Mouse (Mus musculus): ENCODE measurements at regions not wholly inside any gene's neighbourhood (a gene's known extent, or its start where the extent isn't known, plus 50 kb on each side); places are given as distances from the start of the nearest gene placed in this dataset.
"Not testable (repeated sequence)": the region's sequence is repeated elsewhere in the genome, so short reads cannot be mapped to it uniquely, and the experiment has no call there.

DNA sequence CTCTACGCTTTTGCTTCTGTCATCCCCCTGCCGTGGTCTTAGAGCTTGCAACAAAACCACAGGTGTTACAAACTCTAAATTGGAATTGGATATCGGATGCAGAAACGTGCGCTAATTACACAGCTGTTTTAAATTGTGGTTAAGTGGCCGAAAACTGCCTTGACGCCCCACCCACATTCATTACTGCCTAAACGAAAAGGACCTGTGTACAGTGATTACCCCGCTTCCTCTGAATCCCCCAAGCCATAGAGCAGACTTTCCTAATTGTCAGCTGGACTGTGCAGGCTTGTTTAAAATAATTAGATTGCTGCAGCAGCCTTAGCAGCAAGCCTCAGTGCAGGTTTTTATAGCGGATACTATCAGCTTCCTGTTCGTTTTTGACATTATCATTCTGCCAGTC, 94.7 kb downstream of the Cxxc4 start:
- peak overlapping the region; percentile 52 for H3K27ac ChIP-seq
- H3K4me3 ChIP-seq, result peak overlapping the region; percentile 13
- H3K9me3 ChIP-seq (replicated peaks), result no peaks in the 10 kb centered on the region
- H3K9ac ChIP-seq, result no peak overlapping the region
- peaks cover 5% of the 10 kb centered on the region for H3K4me1 ChIP-seq
- 53% methylated on average over 11 of the region's 11 CpGs for WGBS
- peak overlapping the region; percentile 39 for H3K4me2 ChIP-seq (replicated peaks)
- ATAC-seq (ENCODE audit: low FRiP score), result peak; percentile 68; the same call in 1 of the 2 replicates
- no peaks in the 10 kb centered on the region for H3K36me3 ChIP-seq
- no peaks in the 10 kb centered on the region for H3K27me3 ChIP-seq

DNA sequence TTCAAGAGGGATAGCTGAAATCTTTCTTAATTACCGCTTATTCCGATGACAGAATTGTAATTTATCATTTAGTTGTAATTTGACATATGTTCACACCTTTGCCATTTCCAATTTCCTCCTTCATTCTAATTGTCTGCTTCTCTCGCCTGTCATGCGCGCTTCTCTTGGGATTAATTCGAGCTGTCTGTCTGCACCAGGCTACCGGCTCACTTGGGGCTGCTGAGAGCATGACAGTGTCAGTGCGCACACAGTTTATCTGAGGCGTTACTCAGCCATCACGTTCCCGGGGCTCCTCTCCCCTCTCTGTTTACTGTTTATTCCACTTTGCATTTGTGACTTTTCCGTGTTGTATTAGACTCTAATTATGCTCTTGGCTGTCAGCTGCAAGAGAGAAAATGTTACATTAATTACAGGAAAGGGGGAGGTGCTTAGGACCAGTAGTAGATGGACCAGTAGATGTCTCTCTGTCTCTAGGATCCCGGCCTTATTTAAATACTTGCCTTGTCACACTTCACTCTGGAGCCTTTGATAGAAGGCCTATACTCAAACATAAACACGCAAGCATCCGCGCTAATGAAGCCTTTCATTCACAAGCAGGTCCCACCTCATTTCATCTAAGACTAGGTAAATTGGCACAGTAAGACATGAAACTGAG, 95.3 kb downstream of the Cxxc4 start:
- peak overlapping the region; percentile 13 for H3K4me3 ChIP-seq
- H3K9ac ChIP-seq, result no peak overlapping the region
- peak overlapping the region; percentile 39 for H3K4me2 ChIP-seq (replicated peaks)
- peaks cover 5% of the 10 kb centered on the region for H3K4me1 ChIP-seq
- H3K9me3 ChIP-seq (replicated peaks), result no peaks in the 10 kb centered on the region
- H3K27ac ChIP-seq, result peak overlapping the region; percentile 52
- peak; percentile 90 for ATAC-seq (ENCODE audit: low FRiP score)
- WGBS, result 40% methylated on average over 16 of the region's 16 CpGs
- H3K27me3 ChIP-seq, result no peaks in the 10 kb centered on the region
- no peaks in the 10 kb centered on the region for H3K36me3 ChIP-seq

DNA sequence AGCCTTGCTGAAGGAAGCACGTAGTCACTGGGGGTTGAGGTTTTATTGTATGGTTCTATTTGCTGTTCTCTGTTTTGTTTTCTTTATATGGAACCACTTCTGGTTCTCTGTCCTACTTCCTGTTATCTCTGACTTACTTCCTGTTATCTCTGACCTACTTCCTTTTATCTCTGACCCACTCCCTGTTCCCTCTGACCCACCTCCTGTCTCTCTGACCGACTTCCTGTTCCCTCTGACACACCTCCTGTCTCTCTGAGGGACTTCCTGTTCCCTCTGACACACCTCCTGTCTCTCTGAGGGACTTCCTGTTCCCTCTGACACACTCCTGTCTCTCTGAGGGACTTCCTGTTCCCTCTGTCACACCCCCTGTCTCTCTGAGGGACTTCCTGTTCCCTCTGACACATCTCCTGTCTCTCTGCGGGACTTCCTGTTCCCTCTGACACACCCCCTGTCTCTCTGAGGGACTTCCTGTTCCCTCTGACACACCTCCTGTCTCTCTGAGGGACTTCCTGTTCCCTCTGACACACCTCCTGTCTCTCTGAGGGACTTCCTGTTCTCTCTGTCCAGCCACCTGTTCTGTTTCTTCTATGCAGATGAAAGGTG, 102.9 kb downstream of the Cxxc4 start:
- 91% methylated on average over 3 of the region's 3 CpGs for WGBS
- not testable (repeated sequence) for H3K36me3 ChIP-seq; H3K9ac ChIP-seq; H3K27ac ChIP-seq; H3K4me3 ChIP-seq; ATAC-seq (ENCODE audit: low FRiP score); H3K9me3 ChIP-seq (replicated peaks); H3K4me2 ChIP-seq (replicated peaks); H3K4me1 ChIP-seq; H3K27me3 ChIP-seq

DNA sequence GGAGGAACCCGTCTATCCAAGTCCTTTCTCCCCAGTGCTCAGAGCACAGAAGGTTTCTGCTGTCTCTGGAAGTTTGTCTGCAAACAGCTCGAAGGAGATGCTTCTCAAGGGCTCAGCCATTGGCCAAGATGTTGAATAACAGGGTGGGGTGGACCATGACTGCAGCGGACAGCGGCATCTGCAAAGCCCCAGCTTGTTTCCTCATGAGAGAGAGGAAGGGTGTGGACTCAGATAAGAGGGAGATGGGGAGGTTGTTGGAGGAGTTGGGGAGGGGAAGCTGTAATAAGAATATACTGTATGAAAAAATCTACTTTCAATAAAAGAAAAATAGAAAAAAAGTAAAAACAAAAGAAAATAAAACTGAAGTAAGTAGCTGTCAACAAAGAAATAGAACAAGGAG, 129.7 kb downstream of the Cxxc4 start:
- WGBS, result 79% methylated on average over 4 of the region's 4 CpGs
- ATAC-seq (ENCODE audit: low FRiP score), result no peak
- H3K4me1 ChIP-seq, result peaks cover 8% of the 10 kb centered on the region
- no peak overlapping the region for H3K4me3 ChIP-seq
- H3K27ac ChIP-seq, result no peak overlapping the region
- H3K9me3 ChIP-seq (replicated peaks), result no peaks in the 10 kb centered on the region
- H3K36me3 ChIP-seq, result no peaks in the 10 kb centered on the region
- no peak overlapping the region for H3K9ac ChIP-seq
- no peak overlapping the region for H3K4me2 ChIP-seq (replicated peaks)
- no peaks in the 10 kb centered on the region for H3K27me3 ChIP-seq

DNA sequence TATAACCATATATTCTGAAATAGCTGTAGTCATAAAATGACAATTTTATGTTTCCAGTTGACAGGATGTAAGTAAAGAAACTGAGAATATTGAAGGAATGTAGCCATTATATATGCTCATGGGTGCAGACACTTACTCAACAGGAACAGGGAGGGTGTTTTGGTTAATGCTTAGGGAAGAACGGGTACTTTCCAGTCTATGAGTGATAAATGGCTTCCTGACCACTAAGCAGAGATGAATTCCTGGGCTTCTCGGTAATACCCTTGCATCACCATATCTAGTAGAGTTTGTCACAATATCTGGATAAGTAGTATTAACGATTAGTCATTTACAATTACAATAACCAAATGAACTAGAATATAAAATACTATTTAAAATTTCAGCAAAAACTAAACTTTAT, 130.5 kb downstream of the Cxxc4 start:
- H3K9ac ChIP-seq, result no peak overlapping the region
- H3K4me3 ChIP-seq, result no peak overlapping the region
- H3K27ac ChIP-seq, result no peak overlapping the region
- no peaks in the 10 kb centered on the region for H3K36me3 ChIP-seq
- H3K9me3 ChIP-seq (replicated peaks), result no peaks in the 10 kb centered on the region
- WGBS, result 82% methylated on average over 3 of the region's 3 CpGs
- no peak for ATAC-seq (ENCODE audit: low FRiP score)
- no peak overlapping the region for H3K4me2 ChIP-seq (replicated peaks)
- peaks cover 8% of the 10 kb centered on the region for H3K4me1 ChIP-seq
- no peaks in the 10 kb centered on the region for H3K27me3 ChIP-seq

DNA sequence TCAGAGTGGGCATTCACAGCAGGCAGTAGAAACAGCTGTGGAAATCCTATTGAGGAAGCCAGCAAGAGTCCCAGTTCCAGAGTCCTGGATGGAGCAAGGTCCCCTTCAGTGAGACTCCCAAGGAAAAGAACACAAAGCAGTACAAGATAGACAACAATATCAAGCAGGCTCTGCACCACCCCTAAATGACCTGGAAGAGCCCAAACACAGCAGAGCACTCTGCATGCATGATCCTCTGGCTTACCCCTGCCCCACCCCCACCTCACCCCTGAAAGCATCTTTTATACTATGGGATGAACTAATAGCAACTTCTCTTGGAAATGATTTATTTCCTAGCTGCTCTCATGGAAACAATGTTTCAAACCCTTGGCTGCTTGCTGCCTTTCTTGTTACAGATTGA, 132.3 kb downstream of the Cxxc4 start:
- Histone ChIP-seq H3K27me3 (no peaks in the 10 kb centered on the region), H3K4me1 (peaks cover 8% of the 10 kb centered on the region), H3K36me3 (no peaks in the 10 kb centered on the region), H3K9ac (no peak overlapping the region), H3K9me3 (replicated peaks) (no peaks in the 10 kb centered on the region), H3K4me3 (no peak overlapping the region), H3K4me2 (replicated peaks) (no peak overlapping the region), H3K27ac (no peak overlapping the region)
- ATAC-seq (ENCODE audit: low FRiP score), result no peak

DNA sequence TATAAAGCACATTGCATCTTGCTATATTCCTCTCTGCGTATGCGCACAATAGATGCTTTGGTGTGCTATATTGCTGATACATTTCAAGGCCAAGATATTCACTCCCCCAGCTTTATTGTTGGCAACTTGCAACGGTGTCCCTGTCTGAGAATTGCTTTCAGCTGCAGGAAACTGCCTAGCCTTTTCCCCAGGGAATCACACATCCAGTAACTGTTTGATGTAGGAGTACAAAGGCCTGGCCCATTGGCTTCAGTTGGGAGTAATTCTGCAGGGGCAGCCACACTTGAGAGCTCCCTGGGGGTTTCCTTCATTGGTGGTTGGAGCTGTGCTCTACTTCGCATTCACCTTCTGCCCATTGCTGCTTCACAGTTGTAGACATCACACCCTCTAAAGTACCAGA, 132.8 kb downstream of the Cxxc4 start:
- H3K4me2 ChIP-seq (replicated peaks), result no peak overlapping the region
- no peak overlapping the region for H3K9ac ChIP-seq
- H3K4me1 ChIP-seq, result peaks cover 8% of the 10 kb centered on the region
- H3K9me3 ChIP-seq (replicated peaks), result no peaks in the 10 kb centered on the region
- H3K36me3 ChIP-seq, result no peaks in the 10 kb centered on the region
- no peak overlapping the region for H3K4me3 ChIP-seq
- no peak overlapping the region for H3K27ac ChIP-seq
- peak; percentile 38; the same call in 1 of the 2 replicates for ATAC-seq (ENCODE audit: low FRiP score)
- no peaks in the 10 kb centered on the region for H3K27me3 ChIP-seq
- WGBS, result 51% methylated on average over 4 of the region's 4 CpGs

DNA sequence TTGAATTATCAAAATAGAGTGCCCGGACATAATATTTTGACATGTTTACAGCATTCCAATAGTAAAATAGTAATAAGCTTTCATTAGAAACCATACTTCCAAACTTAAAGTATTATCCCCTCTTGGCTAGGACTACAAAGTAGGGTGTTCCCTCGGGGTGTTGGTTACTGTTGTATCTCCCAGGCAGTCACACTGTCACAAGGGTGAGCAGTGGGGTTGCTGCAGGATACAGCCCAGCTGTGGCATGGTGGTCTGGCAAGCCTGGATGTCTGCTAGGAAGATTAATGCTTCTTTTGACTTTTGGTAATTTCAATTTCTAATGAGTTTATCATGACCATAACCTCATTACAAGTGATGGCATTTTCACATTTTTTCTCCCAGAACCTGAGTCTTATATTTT, 143.3 kb downstream of the Cxxc4 start:
- H3K27me3 ChIP-seq, result no peaks in the 10 kb centered on the region
- no peaks in the 10 kb centered on the region for H3K9me3 ChIP-seq (replicated peaks)
- H3K9ac ChIP-seq, result no peak overlapping the region
- H3K4me3 ChIP-seq, result no peak overlapping the region
- no peak overlapping the region for H3K4me2 ChIP-seq (replicated peaks)
- H3K4me1 ChIP-seq, result no peaks in the 10 kb centered on the region
- H3K36me3 ChIP-seq, result no peaks in the 10 kb centered on the region
- ATAC-seq (ENCODE audit: low FRiP score), result no peak
- H3K27ac ChIP-seq, result no peak overlapping the region
- WGBS, result 72% methylated on average over 2 of the region's 2 CpGs

DNA sequence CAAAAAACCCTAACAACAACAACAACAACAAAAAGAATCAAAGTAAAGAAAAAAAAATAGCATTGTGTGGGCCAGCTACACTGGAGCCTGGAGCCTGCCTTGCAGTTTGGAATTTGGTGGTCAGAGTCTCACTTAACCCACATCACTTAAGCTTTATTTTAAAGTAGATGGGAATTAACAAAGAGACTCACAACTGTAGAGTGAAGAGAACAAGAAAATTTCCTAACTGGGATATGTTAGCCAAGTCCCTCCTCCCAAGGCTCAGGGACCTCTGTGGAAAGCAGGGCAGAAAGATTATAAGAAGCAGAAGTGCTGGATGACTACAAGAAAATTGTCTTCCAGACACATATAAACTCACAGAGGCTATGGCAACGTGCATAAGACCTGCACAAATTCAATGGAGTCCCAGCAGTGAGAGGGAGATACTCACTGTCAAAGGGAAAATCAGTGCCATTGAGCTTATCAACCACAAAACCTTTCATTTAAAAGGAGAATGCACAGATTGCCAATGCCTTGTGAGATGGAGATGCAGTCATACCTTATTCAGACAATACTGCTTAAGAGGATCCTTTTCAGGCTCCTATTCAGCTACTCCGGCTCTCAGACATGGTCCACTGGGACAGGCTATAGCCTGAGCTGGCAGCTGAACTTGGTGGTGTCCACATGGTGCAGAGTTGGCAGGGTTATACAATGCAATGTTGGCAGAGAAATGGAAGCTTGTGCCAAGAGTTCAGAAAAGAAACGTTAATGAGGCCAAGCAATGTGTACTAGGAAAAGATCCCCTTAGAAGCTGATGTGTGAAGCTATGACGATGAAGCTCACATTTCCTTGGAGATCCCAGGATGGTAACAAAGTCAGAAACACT, 154.4 kb downstream of the Cxxc4 start:
- WGBS, result 81% methylated on average over 4 of the region's 4 CpGs
- no peak overlapping the region for H3K9ac ChIP-seq
- H3K4me3 ChIP-seq, result no peak overlapping the region
- no peak overlapping the region for H3K4me2 ChIP-seq (replicated peaks)
- no peaks in the 10 kb centered on the region for H3K4me1 ChIP-seq
- ATAC-seq (ENCODE audit: low FRiP score), result no peak
- no peaks in the 10 kb centered on the region for H3K27me3 ChIP-seq
- no peaks in the 10 kb centered on the region for H3K9me3 ChIP-seq (replicated peaks)
- H3K36me3 ChIP-seq, result no peaks in the 10 kb centered on the region
- H3K27ac ChIP-seq, result no peak overlapping the region

DNA sequence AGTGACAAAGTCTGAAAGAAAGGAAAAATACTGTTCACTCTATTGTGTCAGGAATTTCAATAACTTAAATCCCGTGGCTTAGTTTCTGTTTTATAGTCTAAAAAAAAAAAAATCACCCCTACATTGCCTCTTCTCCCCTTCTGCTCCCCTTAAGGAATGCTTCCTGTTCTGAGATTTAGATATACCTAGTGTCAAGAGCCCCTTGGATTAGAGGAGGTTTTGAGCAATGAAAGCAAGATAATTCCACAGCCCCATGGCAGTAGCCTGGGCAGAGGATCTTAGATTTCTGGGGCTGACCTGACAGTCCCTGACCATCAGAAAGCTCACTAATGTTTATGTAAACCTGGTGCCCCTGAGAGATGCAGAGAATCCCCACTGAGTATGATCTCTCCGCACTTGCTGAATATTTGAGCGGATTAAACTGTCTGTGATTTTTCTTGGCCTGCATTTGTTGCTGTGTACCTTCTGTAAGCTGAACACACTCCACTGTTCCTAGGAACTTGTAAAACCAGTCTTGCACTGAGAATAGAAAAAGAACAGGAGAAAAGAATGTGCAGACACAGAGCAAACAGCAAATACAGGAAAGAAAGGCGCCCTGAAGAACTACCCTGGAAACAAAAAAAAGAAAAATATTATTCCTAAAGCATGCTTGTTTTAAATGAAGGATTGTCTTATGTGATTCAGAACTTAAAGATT, 164.3 kb downstream of the Cxxc4 start:
- no peak overlapping the region for H3K9ac ChIP-seq
- H3K36me3 ChIP-seq, result no peaks in the 10 kb centered on the region
- H3K4me1 ChIP-seq, result no peaks in the 10 kb centered on the region
- ATAC-seq (ENCODE audit: low FRiP score), result no peak
- H3K4me2 ChIP-seq (replicated peaks), result no peak overlapping the region
- WGBS, result 49% methylated on average over 4 of the region's 4 CpGs
- no peak overlapping the region for H3K4me3 ChIP-seq
- H3K27me3 ChIP-seq, result no peaks in the 10 kb centered on the region
- H3K9me3 ChIP-seq (replicated peaks), result no peaks in the 10 kb centered on the region
- H3K27ac ChIP-seq, result no peak overlapping the region

DNA sequence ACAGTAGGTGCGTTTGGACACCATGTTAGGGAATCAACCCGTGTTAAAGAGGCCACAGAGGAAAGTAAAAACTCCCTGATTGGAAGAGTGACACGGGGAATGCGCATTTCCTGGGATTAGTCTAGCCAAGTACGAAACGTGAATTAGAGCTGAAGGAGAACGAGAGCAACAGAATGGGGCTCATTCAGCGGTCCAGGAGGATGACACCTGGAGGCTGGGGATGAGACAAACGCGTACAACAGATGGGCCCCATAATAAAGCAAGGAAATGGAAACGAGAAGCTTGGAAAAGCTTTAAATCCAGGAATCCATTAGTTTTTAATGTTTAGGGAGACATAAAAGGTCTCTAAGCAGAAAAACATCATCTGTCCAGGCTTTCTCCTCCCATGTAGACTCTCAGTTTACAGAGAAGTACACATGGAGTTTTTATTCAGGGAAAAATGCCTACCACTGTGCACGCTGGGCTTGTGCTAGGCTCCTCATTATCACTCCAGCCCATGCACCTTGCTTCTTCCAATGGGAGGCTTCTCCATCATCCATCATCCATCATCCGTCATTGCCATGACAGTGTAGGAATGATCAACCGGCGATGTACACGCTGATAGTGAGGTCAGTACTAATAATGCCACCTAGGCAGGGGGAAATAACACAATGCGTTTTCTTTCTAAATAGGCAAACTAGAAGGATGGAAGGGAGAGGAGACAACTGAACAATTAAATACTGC, 179.5 kb downstream of the Cxxc4 start:
- Histone ChIP-seq H3K27ac (no peak overlapping the region), H3K4me2 (replicated peaks) (no peak overlapping the region), H3K4me3 (no peak overlapping the region), H3K27me3 (no peaks in the 10 kb centered on the region), H3K9ac (no peak overlapping the region), H3K9me3 (replicated peaks) (no peaks in the 10 kb centered on the region), H3K36me3 (no peaks in the 10 kb centered on the region), H3K4me1 (peaks cover 4% of the 10 kb centered on the region; the same call in 1 of the 2 replicates)
- 63% methylated on average over 17 of the region's 17 CpGs for WGBS
- ATAC-seq (ENCODE audit: low FRiP score), result peak; percentile 80; the same call in 1 of the 2 replicates

DNA sequence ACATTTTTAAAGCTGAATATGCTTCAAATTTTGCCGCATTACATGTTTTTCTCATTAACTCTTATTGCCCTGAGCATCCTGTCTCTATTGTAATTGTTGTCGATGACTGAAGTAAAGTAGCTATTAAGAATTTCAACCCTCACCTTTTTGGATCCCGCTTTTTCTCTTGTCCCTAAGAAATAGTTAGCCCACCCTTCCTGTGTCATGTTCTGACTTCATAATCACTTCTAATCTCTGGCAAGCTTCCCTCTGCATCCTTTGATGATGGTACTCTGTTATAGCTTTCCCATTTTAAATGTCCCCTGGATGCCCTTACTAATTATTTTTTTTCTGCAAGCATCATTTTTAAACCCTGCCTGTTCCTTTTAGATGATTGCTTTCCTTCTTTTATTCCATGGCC, 191.3 kb downstream of the Cxxc4 start:
- H3K36me3 ChIP-seq, result no peaks in the 10 kb centered on the region
- ATAC-seq (ENCODE audit: low FRiP score), result no peak

More for the DNA sequence above, 191.3 kb downstream of the Cxxc4 start:
- no peak overlapping the region for H3K4me3 ChIP-seq
- H3K9me3 ChIP-seq (replicated peaks), result no peaks in the 10 kb centered on the region
- H3K4me2 ChIP-seq (replicated peaks), result no peak overlapping the region
- no peaks in the 10 kb centered on the region for H3K27me3 ChIP-seq
- WGBS, result 88% methylated on average over 3 of the region's 3 CpGs
- H3K27ac ChIP-seq, result no peak overlapping the region
- H3K4me1 ChIP-seq, result no peaks in the 10 kb centered on the region
- no peak overlapping the region for H3K9ac ChIP-seq

Data from hindbrain, embryonic 12.5 days (tissue).